Mouse (Mus musculus) adrenal gland, postnatal 14 days (tissue): ENCODE measurements at regions not wholly inside any gene's neighbourhood (a gene's known extent, or its start where the extent isn't known, plus 50 kb on each side); places are given as distances from the start of the nearest gene placed in this dataset.
A peak's percentile ranks its signal among the peaks of the same experiment; 100 is the strongest.

Experiments used
- DNase-seq: peaks from one replicate; pipeline ENCODE4 v3.0.0; 2021; ENCODE audit warnings: mixed read lengths

DNA sequence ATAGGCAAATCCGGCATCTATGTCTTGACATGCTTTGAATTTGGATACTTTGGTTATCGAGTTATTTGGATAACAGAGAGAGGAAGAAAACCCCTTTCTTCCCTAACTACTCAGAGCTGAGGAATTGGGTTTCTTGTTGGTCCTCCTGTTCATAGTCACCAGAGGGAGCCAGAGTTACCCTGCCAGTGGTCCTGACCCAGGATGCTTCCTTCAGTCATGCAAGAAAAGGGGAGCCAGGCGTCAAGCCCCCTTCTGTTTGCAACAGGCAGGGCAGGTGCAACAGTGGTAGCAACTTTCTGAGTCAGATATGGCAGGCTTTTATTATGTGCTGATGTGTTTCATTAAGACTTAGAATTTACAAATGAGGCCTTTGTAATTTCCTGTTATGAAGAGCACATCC lies 101.4 kb upstream of the B430305J03Rik start:
- DNase-seq: peak; percentile 41

DNA sequence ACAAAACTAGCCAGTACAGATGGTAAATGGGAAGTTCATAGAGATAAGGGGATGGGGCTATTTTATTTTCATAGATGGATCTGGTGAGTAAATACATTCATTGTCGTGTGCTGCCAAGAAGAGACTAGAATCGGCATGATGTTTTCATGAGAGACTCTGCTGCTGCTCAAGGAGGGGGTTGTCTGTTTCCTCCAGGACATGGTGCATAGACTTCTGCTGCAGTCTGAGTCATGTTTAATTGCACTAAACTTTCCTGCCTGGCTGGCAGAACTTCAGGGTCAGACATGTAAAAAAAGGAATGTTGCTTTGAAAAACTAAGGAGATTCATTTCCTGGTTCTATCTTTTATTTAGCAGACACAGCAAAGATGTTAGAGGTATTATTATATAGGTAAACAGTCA lies 100.9 kb upstream of the B430305J03Rik start:
- peak; percentile 30 for DNase-seq

DNA sequence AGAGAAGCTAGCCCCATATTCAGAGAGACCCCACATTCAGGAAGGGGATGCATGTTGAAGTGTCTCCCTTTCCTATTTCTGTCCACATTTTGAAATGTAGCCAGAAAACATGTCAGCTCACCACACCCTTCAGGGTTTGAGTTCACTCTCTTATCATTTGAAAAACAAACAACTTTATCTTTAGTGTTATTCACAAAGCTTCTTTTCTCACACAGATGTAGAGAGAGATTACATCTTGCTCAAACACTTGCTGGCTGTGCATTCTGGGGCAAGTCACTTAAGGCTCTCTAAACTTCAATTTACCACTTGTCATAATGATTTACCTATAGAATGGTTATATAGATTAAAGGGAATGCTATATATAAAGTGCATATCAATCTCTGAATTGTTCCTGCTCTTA lies 94.3 kb upstream of the B430305J03Rik start:
- DNase-seq: no peak

DNA sequence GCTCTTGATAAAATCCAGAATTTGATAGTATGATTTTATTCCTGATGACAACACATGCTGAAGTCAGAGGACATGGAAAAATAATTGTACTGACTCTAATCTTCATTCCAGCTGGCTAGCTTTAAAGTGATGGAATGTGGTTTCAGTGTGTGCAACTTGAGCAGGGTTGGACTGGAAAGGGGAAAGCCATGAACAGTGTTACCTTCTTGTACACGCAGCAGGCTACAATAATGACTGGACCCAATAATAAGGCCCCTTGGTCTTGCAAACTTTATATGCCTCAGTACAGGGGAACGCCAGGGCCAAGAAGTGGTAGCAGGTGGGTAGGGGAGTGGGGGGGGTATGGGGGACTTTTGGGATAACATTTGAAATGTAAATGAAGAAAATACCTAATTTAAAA lies 90.8 kb upstream of the B430305J03Rik start:
- DNase-seq: no peak

DNA sequence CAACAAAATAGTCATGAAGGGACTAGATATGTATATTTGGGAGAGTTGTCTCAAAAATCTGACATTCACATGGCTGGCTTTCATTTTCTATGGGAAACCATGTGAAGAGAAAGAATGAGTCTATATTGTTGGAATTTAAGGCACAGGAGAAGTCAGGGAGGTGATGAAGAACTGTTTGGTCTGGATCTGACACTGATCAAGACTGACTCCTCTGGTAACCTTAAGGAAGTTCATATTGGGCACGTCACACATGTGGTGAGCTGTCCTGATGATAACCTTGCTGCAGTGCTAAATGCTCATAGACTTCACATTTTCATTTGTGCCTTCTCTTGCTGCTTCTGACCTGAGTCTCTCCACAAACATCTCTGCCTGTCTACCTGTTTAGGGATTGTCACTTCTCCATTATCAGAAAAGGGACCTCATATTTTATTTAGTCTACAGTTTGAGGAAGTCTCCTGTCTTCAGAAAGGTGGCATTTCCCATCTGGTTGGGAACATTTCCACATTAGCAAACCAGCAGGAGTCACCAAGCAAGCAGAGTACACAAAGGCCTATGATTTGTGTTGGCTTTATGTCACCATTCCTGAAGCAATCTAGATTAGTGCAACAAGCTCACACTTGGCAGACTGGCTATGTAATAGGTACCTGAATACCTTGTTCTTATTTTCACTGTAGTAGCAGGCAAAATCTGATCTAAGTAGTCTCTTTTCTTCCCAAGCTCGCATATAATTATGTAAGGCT lies 76.4 kb upstream of the B430305J03Rik start:
- no peak for DNase-seq

DNA sequence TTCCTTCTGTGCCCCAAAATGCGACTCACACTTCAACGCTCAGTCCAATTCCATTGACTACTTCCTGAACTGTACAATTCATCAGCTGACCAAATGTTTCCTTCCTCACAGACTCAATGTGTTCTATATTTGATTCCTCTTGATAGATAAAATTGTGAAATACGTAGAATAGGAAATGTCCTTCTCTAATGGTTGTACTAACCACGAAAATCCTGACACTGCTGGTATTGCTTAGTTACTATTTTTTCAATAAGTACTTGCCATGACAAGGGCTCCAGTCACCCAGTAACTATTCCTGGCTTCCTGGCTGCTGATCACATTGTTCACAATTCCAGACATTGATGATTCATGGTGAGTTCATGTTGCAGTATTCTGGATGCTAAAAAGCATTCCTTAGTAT lies 75.7 kb upstream of the B430305J03Rik start:
- DNase-seq: no peak

DNA sequence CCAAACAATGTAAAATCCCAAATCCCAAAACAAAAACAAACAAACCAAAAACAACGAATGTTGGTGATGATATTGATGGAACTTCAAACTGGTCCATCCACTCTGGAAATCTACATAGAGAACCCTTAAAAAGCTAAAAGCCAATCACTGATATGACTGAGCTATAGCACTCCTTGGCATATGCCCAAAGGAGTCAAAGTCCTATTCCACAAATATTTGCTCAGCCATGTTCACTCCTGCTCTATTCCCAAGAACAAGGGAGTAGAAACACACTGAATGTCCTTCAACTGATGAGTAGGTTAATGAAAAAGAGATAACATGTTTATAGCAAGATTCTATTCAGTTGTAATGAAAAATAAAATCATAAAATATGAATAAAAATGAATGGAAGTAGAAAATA lies 63.0 kb upstream of the B430305J03Rik start:
- no peak for DNase-seq

DNA sequence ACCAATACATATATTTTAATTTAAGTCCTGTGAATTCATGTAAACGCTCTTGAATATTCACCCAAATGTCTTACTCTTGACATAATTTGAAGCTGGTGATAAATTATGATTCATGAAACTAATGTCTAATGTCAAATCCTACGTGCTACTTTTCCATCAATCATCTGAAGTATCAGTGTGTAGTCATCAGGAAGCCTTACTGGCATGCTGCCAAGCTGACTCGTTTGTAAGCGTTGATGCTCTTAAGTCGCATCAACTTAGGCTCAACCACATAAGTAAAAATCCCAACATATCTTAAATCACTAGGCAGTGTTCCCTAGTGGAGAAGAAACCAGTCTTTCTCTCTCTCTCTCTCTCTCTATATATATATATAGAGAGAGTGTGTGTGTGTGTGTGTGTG lies 58.2 kb upstream of the B430305J03Rik start:
- DNase-seq: peak; percentile 25

DNA sequence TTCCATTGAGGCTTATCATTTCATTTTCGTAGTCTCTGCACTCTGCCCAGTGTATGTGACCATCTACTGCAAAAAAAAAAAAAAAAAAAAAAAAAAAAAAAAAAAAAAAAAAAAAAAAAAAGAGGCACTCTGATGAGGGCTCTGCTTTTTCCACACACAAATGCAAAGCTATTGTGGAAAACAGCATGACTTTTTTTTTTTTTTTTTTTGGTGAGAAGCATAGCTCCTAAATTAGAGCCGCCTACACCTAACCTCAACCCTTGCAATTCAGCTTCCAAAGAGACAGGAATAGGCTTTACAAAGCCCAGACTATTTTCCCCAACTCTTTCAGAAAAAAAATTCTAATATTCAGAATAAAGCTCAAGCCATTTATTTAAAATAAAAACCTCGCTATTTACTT lies 54.0 kb upstream of the B430305J03Rik start:
- DNase-seq: no peak

DNA sequence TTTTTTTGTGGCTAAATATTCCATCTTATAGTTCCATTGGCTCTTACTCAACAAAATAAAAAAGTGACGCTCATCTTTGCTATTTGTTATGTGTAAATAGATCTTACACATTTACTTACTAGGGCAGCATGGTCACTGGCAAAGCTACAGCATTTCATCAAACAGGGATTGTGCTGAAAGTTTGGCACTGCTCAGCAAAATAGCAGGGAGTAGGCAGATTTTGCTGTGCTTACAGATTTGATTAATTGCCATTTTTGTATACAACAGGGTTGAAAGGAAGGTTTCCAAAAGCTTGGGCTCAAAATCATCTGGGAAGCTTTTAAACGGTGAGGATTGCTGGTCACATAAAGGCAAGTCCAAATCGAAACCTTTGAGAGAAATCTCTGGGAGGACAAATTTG lies 52.3 kb upstream of the B430305J03Rik start:
- no peak for DNase-seq
